ENCODE assay signal across 16 mouse cellular contexts in the genomic region with DNA sequence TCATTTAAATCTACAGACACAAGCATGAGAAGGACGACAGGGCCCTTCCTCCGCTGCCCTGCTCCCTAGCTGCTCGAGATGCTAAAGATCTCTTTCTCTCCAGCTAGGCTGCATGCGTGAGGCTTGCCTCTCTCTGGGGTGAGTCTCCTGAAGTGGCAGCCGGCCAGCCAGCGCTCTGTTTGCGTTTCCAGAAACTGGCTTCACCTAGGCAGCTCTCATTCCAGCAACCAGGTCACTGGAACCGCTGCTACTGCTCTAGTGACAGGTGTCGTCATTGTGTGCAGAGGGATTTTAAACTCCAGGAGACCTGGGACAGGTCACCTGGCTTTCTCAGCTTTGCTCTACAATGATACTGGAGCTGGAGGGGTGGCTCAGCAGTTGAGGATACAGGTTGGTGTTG.
DNase-seq lines count a peak whose midpoint lies in the region; ATAC-seq lines count a peak whose summit lies in the region.
"Had no signal": no experiment of that assay in that cellular context is flagged by ENCODE, and none has a peak within 500 bp of the region (broad histone marks: within the 10 kb centered on the region; RNA-seq: fewer than 3 reads in every experiment).

No protein-coding gene starts in this region.

- DNase-seq in kidney, adult 18-20 months, result peak; percentile 65
- peak; percentile 58 for DNase-seq in lung, postnatal 36 days
- DNase-seq in urinary bladder, adult 18-20 months (ENCODE audit: low spot score in 2 of 2), result no peak
- DNase-seq in thymus, postnatal 14 days, result no peak
- no peak for DNase-seq in urinary bladder, adult 2 months (ENCODE audit: low spot score)
- DNase-seq: cerebellum, adult 11 months; heart, adult 18-20 months; liver, embryonic 13.5 days had no signal

- H3K4me3 ChIP-seq in kidney, embryonic 15.5 days (replicated peaks), result no peak overlapping the region
- no peak overlapping the region for H3K4me3 ChIP-seq in liver, embryonic 16.5 days (ENCODE audit: low read depth, low read length)
- H3K4me3 ChIP-seq: embryonic facial prominence, embryonic 10.5 days; erythroblast, embryonic 14.5 days; liver, embryonic 13.5 days; midbrain, embryonic 13.5 days had no signal

- peaks cover 49% of the 10 kb centered on the region for H3K4me1 ChIP-seq in kidney, embryonic 15.5 days
- H3K4me1 ChIP-seq in liver, embryonic 16.5 days (ENCODE audit: control insufficient read depth, low read depth, low read length), result peaks cover 3% of the 10 kb centered on the region

- no peaks in the 10 kb centered on the region for H3K27me3 ChIP-seq in kidney, embryonic 15.5 days
- no peaks in the 10 kb centered on the region for H3K27me3 ChIP-seq in liver, embryonic 16.5 days (ENCODE audit: control insufficient read depth, insufficient read depth, low read depth, low read length)
- H3K27me3 ChIP-seq: liver, embryonic 13.5 days had no signal

- no peaks in the 10 kb centered on the region for H3K9me3 ChIP-seq in kidney, embryonic 15.5 days (replicated peaks)
- no peaks in the 10 kb centered on the region for H3K9me3 ChIP-seq in liver, embryonic 16.5 days (replicated peaks; ENCODE audit: control insufficient read depth, low read length)
- H3K9me3 ChIP-seq: midbrain, embryonic 13.5 days had no signal

- no peak overlapping the region for H3K4me2 ChIP-seq in kidney, embryonic 15.5 days
- no peak overlapping the region for H3K4me2 ChIP-seq in liver, embryonic 16.5 days (ENCODE audit: low read depth, low read length)
- H3K4me2 ChIP-seq: hindbrain, embryonic 14.5 days; liver, embryonic 13.5 days; midbrain, embryonic 13.5 days had no signal

- H3K36me3 ChIP-seq in kidney, embryonic 15.5 days, result peaks cover 14% of the 10 kb centered on the region
- H3K36me3 ChIP-seq in liver, embryonic 16.5 days (ENCODE audit: control insufficient read depth, insufficient read depth), result no peaks in the 10 kb centered on the region
- H3K36me3 ChIP-seq: liver, embryonic 13.5 days had no signal

- 79% methylated on average over 9 of the region's 9 CpGs for WGBS in kidney, embryonic 15.5 days
- 67% methylated on average over 9 of the region's 9 CpGs for WGBS in liver, embryonic 16.5 days (ENCODE audit: insufficient replicate concordance)

- 0 out of 2 replicates have a peak overlapping the region, but pooled peaks have one; percentile 62 for H3K27ac ChIP-seq in kidney, embryonic 15.5 days
- no peak overlapping the region for H3K27ac ChIP-seq in liver, embryonic 16.5 days (ENCODE audit: low read length)
- H3K27ac ChIP-seq: embryonic facial prominence, embryonic 10.5 days; hindbrain, embryonic 14.5 days; liver, embryonic 13.5 days had no signal

- no peak for ATAC-seq in kidney, embryonic 15.5 days (replicated peaks; ENCODE audit: low FRiP score)
- peak; percentile 69 for ATAC-seq in liver, embryonic 16.5 days (ENCODE audit: low read depth)
- ATAC-seq: forebrain, embryonic 16.5 days; intestine, embryonic 16.5 days; midbrain, embryonic 13.5 days had no signal

- H3K9ac ChIP-seq in kidney, embryonic 15.5 days, result no peak overlapping the region
- no peak overlapping the region for H3K9ac ChIP-seq in liver, embryonic 16.5 days (ENCODE audit: low read depth, low read length)
- H3K9ac ChIP-seq: hindbrain, embryonic 14.5 days; liver, embryonic 13.5 days; midbrain, embryonic 13.5 days had no signal

Comparison
In these comparisons a context has a peak if more than half of its experiments do, and no peak if none do; other contexts are left out.
1. DNase-seq: peak in kidney, adult 18-20 months (single experiment) and lung, postnatal 36 days (single experiment); none in urinary bladder, adult 18-20 months (0 of 2), thymus, postnatal 14 days (single experiment) and urinary bladder, adult 2 months (single experiment).